Mouse (Mus musculus): Measurements from ENCODE around the gene Mpig6b. TPM values are rescaled to one million over a fixed set of nuclear protein-coding genes. Genes with fewer than 3 reads are reported as not detected.

Mpig6b gene
- polyA plus RNA-seq, 2 experiments: 2.3 to 4.0 TPM

GRCm38 (mm10) chr17:35024691-35025488, 41.1 kb downstream of the Mpig6b start:
- 38% methylated on average over 10 of the region's 10 CpGs for WGBS (ENCODE audit: insufficient replicate concordance)
- no peak overlapping the region for H3K9ac ChIP-seq (replicated peaks)
- no peaks in the 10 kb centered on the region for H3K9me3 ChIP-seq (ENCODE audit: control insufficient read depth, low read length)
- DNase-seq (ENCODE audit: low read depth in 3 of 3, low spot score in 3 of 3): no peak
- H3K4me2 ChIP-seq (ENCODE audit: low read depth): no peak overlapping the region
- H3K4me1 ChIP-seq (replicated peaks; ENCODE audit: control insufficient read depth in 2 of 2, insufficient read depth in 2 of 2, low read length in 1 of 2): peaks cover 21 to 35% of the 10 kb centered on the region in 2 experiments
- no peaks in the 10 kb centered on the region for H3K36me3 ChIP-seq (replicated peaks; ENCODE audit: control insufficient read depth, insufficient read depth, low read depth)
- no peak overlapping the region for H3K4me3 ChIP-seq (ENCODE audit: insufficient read depth in 1 of 2, low read depth in 2 of 2, low read length in 2 of 2)
- no peak for TF ChIP-seq EP300 (IDR thresholded peaks at IDR 0.05; ENCODE audit: low read depth)
- TF ChIP-seq CTCF (IDR thresholded peaks at IDR 0.05; ENCODE audit: low read depth): no peak
- H3K27me3 ChIP-seq (ENCODE audit: control insufficient read depth, insufficient read depth, low read length): no peaks in the 10 kb centered on the region
- H3K27ac ChIP-seq: no peak overlapping the region
- ATAC-seq (ENCODE audit: insufficient read depth): no peak

GRCm38 (mm10) chr17:35024261-35024660, 41.7 kb downstream of the Mpig6b start:
- Histone ChIP-seq H3K9ac (replicated peaks) (no peak overlapping the region), H3K36me3 (replicated peaks; ENCODE audit: control insufficient read depth, insufficient read depth, low read depth) (no peaks in the 10 kb centered on the region), H3K4me3 (ENCODE audit: insufficient read depth in 1 of 2, low read depth in 2 of 2, low read length in 2 of 2) (no peak overlapping the region), H3K27me3 (ENCODE audit: control insufficient read depth, insufficient read depth, low read length) (no peaks in the 10 kb centered on the region), H3K27ac (no peak overlapping the region), H3K4me1 (replicated peaks; ENCODE audit: control insufficient read depth in 2 of 2, insufficient read depth in 2 of 2, low read length in 1 of 2) (peaks cover 21 to 34% of the 10 kb centered on the region in 2 experiments), H3K9me3 (ENCODE audit: control insufficient read depth, low read length) (no peaks in the 10 kb centered on the region), H3K4me2 (ENCODE audit: low read depth) (no peak overlapping the region)
- WGBS (ENCODE audit: insufficient replicate concordance): 43% methylated on average over 13 of the region's 13 CpGs
- ATAC-seq (ENCODE audit: insufficient read depth) (no peak), DNase-seq (ENCODE audit: low read depth in 3 of 3, low spot score in 3 of 3) (no peak)
- TF ChIP-seq EP300 (IDR thresholded peaks at IDR 0.05; ENCODE audit: low read depth) (no peak), CTCF (IDR thresholded peaks at IDR 0.05; ENCODE audit: low read depth) (no peak)

- 21% methylated on average over 4 of the region's 4 CpGs for WGBS (ENCODE audit: insufficient replicate concordance)
These were observed 42.2 kb downstream of the Mpig6b start for GRCm38 (mm10) chr17:35023756-35024155.

GRCm38 (mm10) chr17:35023221-35023620, 42.8 kb downstream of the Mpig6b start:
- H3K27ac ChIP-seq: no peak overlapping the region
- DNase-seq (ENCODE audit: low read depth in 3 of 3, low spot score in 3 of 3) (no peak), ATAC-seq (ENCODE audit: insufficient read depth) (no peak)
- no peak overlapping the region for H3K4me2 ChIP-seq (ENCODE audit: low read depth)
- H3K27me3 ChIP-seq (ENCODE audit: control insufficient read depth, insufficient read depth, low read length): no peaks in the 10 kb centered on the region
- no peak overlapping the region for H3K9ac ChIP-seq (replicated peaks)
- H3K36me3 ChIP-seq (replicated peaks; ENCODE audit: control insufficient read depth, insufficient read depth, low read depth): no peaks in the 10 kb centered on the region
- no peaks in the 10 kb centered on the region for H3K9me3 ChIP-seq (ENCODE audit: control insufficient read depth, low read length)
- WGBS (ENCODE audit: insufficient replicate concordance): 78% methylated on average over 5 of the region's 5 CpGs
- no peak overlapping the region for H3K4me3 ChIP-seq (ENCODE audit: insufficient read depth in 1 of 2, low read depth in 2 of 2, low read length in 2 of 2)
- TF ChIP-seq EP300 (IDR thresholded peaks at IDR 0.05; ENCODE audit: low read depth): no peak
- TF ChIP-seq CTCF (IDR thresholded peaks at IDR 0.05; ENCODE audit: low read depth): no peak
- H3K4me1 ChIP-seq (replicated peaks; ENCODE audit: control insufficient read depth in 2 of 2, insufficient read depth in 2 of 2, low read length in 1 of 2): peaks cover 21 to 34% of the 10 kb centered on the region in 2 experiments

More at GRCm38 (mm10) chr17:35023756-35024155, 42.2 kb downstream of the Mpig6b start:
- H3K4me1 ChIP-seq (replicated peaks; ENCODE audit: control insufficient read depth in 2 of 2, insufficient read depth in 2 of 2, low read length in 1 of 2): peaks cover 21 to 34% of the 10 kb centered on the region in 2 experiments
- H3K27me3 ChIP-seq (ENCODE audit: control insufficient read depth, insufficient read depth, low read length): no peaks in the 10 kb centered on the region
- no peak overlapping the region for H3K27ac ChIP-seq
- DNase-seq (ENCODE audit: low read depth in 3 of 3, low spot score in 3 of 3) (no peak), ATAC-seq (ENCODE audit: insufficient read depth) (no peak)
- no peaks in the 10 kb centered on the region for H3K9me3 ChIP-seq (ENCODE audit: control insufficient read depth, low read length)
- no peak overlapping the region for H3K4me2 ChIP-seq (ENCODE audit: low read depth)
- H3K9ac ChIP-seq (replicated peaks): no peak overlapping the region
- no peak for TF ChIP-seq EP300 (IDR thresholded peaks at IDR 0.05; ENCODE audit: low read depth)
- TF ChIP-seq CTCF (IDR thresholded peaks at IDR 0.05; ENCODE audit: low read depth): no peak
- H3K4me3 ChIP-seq (ENCODE audit: insufficient read depth in 1 of 2, low read depth in 2 of 2, low read length in 2 of 2): no peak overlapping the region
- H3K36me3 ChIP-seq (replicated peaks; ENCODE audit: control insufficient read depth, insufficient read depth, low read depth): no peaks in the 10 kb centered on the region

DNA sequence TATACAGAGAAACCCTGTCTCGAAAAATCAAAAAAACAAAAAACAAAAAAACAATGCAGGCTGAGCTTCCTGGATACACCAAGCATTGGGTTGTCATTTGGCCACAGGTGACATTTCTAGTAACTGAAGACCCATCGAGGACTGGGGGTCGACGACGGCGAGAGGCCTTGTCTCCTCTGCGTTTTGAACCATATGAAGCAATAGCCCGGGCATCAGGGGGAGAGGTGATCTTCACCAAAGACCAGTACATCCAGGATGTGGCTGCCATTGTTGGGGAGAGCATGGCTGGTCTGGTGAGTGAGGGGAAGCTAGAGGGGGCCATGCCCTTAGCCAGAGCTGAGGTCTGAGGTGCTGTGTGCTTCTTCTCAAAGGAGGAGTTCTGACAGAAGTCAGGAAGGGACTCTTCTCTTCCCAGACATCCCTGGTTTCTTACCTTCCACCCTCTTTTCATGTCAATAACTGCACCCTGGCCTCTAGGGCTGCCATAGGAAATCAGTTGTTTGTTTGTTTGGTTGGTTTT, 43.4 kb downstream of the Mpig6b start:
- Histone ChIP-seq H3K4me1 (replicated peaks; ENCODE audit: control insufficient read depth in 2 of 2, insufficient read depth in 2 of 2, low read length in 1 of 2) (peaks cover 17 to 31% of the 10 kb centered on the region in 2 experiments), H3K27me3 (ENCODE audit: control insufficient read depth, insufficient read depth, low read length) (no peaks in the 10 kb centered on the region), H3K9me3 (ENCODE audit: control insufficient read depth, low read length) (no peaks in the 10 kb centered on the region), H3K4me2 (ENCODE audit: low read depth) (no peak overlapping the region), H3K36me3 (replicated peaks; ENCODE audit: control insufficient read depth, insufficient read depth, low read depth) (no peaks in the 10 kb centered on the region), H3K9ac (replicated peaks) (no peak overlapping the region), H3K4me3 (ENCODE audit: insufficient read depth in 1 of 2, low read depth in 2 of 2, low read length in 2 of 2) (no peak overlapping the region), H3K27ac (no peak overlapping the region)
- no peak for TF ChIP-seq EP300 (IDR thresholded peaks at IDR 0.05; ENCODE audit: low read depth)
- TF ChIP-seq CTCF (IDR thresholded peaks at IDR 0.05; ENCODE audit: low read depth): no peak
- ATAC-seq (ENCODE audit: insufficient read depth) (no peak), DNase-seq (ENCODE audit: low read depth in 3 of 3, low spot score in 3 of 3) (no peak)
- WGBS (ENCODE audit: insufficient replicate concordance): 64% methylated on average over 8 of the region's 8 CpGs
